Mouse (Mus musculus): ENCODE data around the gene Pdlim3. TPM values are rescaled to one million over a fixed set of nuclear protein-coding genes. Genes with fewer than 3 reads are reported as not detected.
"Not testable (repeated sequence)": the region's sequence is repeated elsewhere in the genome, so short reads cannot be mapped to it uniquely, and the experiment has no call there.

The Pdlim3 gene
- 80.7 and 80.9 TPM in 2 replicates for polyA plus RNA-seq (2015; fragmentation: Nextera tagmentation; extraction: Ambion mirVana)

DNA sequence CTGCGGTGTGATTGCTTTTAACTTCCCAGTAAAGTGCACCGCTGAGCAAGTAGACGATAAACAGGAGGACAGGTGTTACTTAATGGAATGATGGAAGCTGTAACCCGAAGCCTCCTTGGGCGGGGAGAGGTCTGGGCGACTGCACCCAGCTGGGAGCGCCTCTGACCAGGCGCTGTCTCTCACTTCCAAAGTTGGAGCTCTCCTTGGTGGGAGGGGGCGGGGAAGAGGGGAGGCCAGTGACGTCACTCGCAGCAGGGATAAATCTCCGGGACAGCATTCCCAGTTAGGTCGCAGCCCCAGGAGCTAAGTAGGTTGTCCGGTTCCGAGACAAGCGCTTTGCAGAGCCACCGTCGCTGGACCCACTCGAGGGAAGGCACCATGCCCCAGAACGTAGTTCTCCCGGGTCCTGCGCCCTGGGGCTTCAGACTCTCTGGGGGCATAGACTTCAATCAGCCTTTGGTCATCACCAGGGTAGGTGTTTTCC is at the start of gene Pdlim3:
Gene Pdlim3, plus strand, starts transcription at position 260 of the 484 bp plus-strand sequence.
- 2% methylated on average over 22 of the region's 22 CpGs for WGBS

GRCm38 (mm10) chr8:45843306-45843705 is 42.0 kb upstream of the Pdlim3 start:
- H3K36me3 ChIP-seq, result no peaks in the 10 kb centered on the region
- no peak overlapping the region for H3K9ac ChIP-seq
- no peak overlapping the region for H3K27ac ChIP-seq
- H3K4me2 ChIP-seq (replicated peaks), result no peak overlapping the region
- no peak overlapping the region for H3K4me3 ChIP-seq (replicated peaks)
- no peaks in the 10 kb centered on the region for H3K9me3 ChIP-seq
- no peaks in the 10 kb centered on the region for H3K4me1 ChIP-seq (replicated peaks)
- no peaks in the 10 kb centered on the region for H3K27me3 ChIP-seq (replicated peaks)
- no peak for ATAC-seq
- 87% methylated on average over 5 of the region's 5 CpGs for WGBS

More for the DNA sequence above, at the start of gene Pdlim3:
- Histone ChIP-seq H3K4me2 (replicated peaks) (peak within 1 kb of the TSS; percentile 79), H3K27me3 (replicated peaks) (no peaks in the 10 kb centered on the region), H3K4me3 (replicated peaks) (peak within 1 kb of the TSS; percentile 41), H3K36me3 (no peaks in the 10 kb centered on the region), H3K4me1 (replicated peaks) (peaks cover 13% of the 10 kb centered on the region; the same call in 1 of the 2 replicates), H3K9ac (peak within 1 kb of the TSS; percentile 28), H3K27ac (peak within 1 kb of the TSS; percentile 63; the same call in 1 of the 2 replicates), H3K9me3 (no peaks in the 10 kb centered on the region)
- ATAC-seq, result peak; percentile 85

DNA sequence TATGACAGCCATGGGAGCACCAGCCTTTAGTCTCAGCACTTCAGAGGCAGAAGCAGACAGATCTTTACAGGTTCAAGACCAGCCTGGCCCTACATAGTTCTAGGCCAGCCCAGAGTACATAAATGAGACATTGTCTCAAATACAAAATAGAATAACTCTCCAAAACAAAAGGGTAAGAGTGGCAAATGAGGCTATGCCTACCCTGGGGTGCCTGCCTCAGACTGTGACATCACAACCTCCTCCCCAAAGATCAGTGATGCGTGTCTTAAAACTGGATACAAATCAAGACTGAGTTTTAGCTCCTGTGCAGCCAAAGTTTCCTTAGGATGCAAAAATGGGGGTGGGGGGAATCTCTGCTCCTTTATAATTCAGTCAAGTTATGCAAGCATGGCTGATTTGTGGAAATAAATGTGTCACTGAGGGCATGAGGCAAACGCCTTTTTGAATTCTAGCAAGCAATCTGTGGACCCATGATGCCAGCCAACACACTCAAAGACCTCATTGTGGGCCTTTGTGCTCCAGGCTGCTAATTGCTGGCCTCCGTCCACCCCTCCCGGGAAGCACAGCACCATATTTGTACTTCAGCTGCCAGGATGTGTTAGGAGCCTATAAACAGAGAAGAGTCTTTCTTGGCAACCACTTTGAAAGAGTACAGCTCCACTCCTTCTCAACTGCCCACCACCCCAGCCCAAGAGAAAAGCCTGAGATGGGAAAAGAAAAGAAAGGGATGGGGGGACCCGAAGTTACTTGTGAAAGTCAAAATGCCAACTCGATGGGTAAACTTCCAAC is 41.0 kb upstream of the Pdlim3 start:
- no peaks in the 10 kb centered on the region for H3K36me3 ChIP-seq
- WGBS, result 59% methylated on average over 6 of the region's 6 CpGs
- ATAC-seq, result peak; percentile 49; the same call in 1 of the 2 replicates

GRCm38 (mm10) chr8:45844911-45845481 is 40.3 kb upstream of the Pdlim3 start:
- WGBS, result 38% methylated on average over 14 of the region's 14 CpGs
- Histone ChIP-seq H3K4me1 (replicated peaks) (no peaks in the 10 kb centered on the region), H3K36me3 (no peaks in the 10 kb centered on the region), H3K27ac (peak overlapping the region; percentile 5; the same call in 1 of the 2 replicates), H3K4me3 (replicated peaks) (no peak overlapping the region), H3K4me2 (replicated peaks) (no peak overlapping the region), H3K27me3 (replicated peaks) (no peaks in the 10 kb centered on the region), H3K9ac (no peak overlapping the region), H3K9me3 (no peaks in the 10 kb centered on the region)
- ATAC-seq, result no peak

More for the DNA sequence above, 41.0 kb upstream of the Pdlim3 start:
- Histone ChIP-seq H3K9me3 (no peaks in the 10 kb centered on the region), H3K4me3 (replicated peaks) (no peak overlapping the region), H3K27ac (0 out of 2 replicates have a peak overlapping the region, but pooled peaks have one; percentile 5), H3K4me1 (replicated peaks) (no peaks in the 10 kb centered on the region), H3K27me3 (replicated peaks) (no peaks in the 10 kb centered on the region), H3K4me2 (replicated peaks) (no peak overlapping the region), H3K9ac (no peak overlapping the region)

DNA sequence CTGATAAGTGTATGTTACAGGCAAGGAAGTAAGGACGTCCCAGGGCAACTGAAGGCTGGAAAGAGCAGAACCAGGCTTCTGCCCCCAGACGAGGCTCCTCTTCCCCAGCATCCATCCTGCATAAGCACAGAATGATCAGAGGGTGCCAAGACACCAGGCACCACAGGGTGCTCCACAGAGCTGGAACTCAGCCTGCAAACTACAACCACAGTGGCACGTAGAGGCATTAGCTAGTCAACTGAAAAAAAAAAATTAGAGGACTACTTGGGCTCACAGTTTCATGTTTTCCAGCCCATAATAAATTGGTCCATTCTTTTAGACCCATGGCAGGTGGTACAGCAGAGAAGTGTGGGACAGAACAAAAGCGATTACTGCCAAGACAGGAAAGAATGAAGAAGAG is 39.4 kb upstream of the Pdlim3 start:
- 79% methylated on average over 4 of the region's 4 CpGs for WGBS
- ATAC-seq, result no peak
- Histone ChIP-seq H3K36me3 (no peaks in the 10 kb centered on the region), H3K27ac (no peak overlapping the region), H3K4me2 (replicated peaks) (no peak overlapping the region), H3K9ac (no peak overlapping the region), H3K4me1 (replicated peaks) (no peaks in the 10 kb centered on the region), H3K9me3 (no peaks in the 10 kb centered on the region), H3K4me3 (replicated peaks) (no peak overlapping the region), H3K27me3 (replicated peaks) (no peaks in the 10 kb centered on the region)

DNA sequence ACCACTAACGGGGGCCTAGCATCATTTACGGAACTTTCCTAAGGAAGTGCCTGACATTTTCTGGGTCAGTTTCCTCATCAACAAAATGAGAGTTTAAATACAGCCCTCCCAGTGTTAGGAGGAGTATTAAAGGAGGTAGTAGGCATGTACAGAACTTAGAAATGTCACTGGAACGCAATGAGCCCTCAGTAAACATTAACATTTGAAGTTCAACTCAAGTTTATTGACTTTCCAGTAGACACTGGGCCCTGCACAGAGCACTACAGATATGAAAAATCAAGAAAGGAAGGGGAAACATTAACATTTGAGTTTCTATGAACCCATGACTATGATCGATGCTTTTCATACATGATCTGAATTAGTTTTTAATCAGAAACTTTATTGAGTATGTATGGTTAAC is 30.1 kb upstream of the Pdlim3 start:
- H3K9me3 ChIP-seq, result no peaks in the 10 kb centered on the region
- H3K36me3 ChIP-seq, result no peaks in the 10 kb centered on the region
- peaks cover 8% of the 10 kb centered on the region; the same call in 1 of the 2 replicates for H3K4me1 ChIP-seq (replicated peaks)
- H3K27me3 ChIP-seq (replicated peaks), result no peaks in the 10 kb centered on the region
- no peak overlapping the region for H3K4me2 ChIP-seq (replicated peaks)
- WGBS, result 81% methylated on average over 4 of the region's 4 CpGs
- H3K9ac ChIP-seq, result no peak overlapping the region
- H3K4me3 ChIP-seq (replicated peaks), result no peak overlapping the region
- no peak overlapping the region for H3K27ac ChIP-seq
- ATAC-seq, result no peak

- H3K27ac ChIP-seq, result no peak overlapping the region
- H3K27me3 ChIP-seq (replicated peaks), result no peaks in the 10 kb centered on the region
- H3K9me3 ChIP-seq, result no peaks in the 10 kb centered on the region
- ATAC-seq, result peak; percentile 76
- H3K4me1 ChIP-seq (replicated peaks), result peaks cover 8% of the 10 kb centered on the region; the same call in 1 of the 2 replicates
- no peak overlapping the region for H3K4me3 ChIP-seq (replicated peaks)
- WGBS, result 40% methylated on average over 5 of the region's 5 CpGs
- H3K36me3 ChIP-seq, result no peaks in the 10 kb centered on the region
- H3K9ac ChIP-seq, result no peak overlapping the region
- no peak overlapping the region for H3K4me2 ChIP-seq (replicated peaks)
Measured at GRCm38 (mm10) chr8:45857734-45858133, 27.5 kb upstream of the Pdlim3 start.

DNA sequence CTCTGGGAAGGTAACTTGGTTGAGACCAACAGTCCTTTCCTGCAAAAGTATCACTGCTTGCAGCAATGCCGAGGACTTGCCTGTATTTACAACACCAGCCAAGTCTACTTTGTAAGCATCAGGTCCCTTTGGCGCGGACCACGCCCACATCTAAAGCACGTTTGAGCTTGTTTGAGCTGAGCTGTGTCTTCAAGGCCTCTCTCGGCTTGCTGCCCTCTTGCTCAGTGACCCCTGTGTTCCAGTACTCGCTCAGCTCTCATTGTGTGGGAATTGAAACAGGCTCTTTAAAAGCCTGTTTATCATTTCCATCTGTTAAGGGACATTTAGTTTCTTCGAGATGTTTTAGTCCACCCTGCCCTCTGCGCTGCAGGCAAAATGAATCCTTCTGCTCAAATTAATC is 26.9 kb upstream of the Pdlim3 start:
- no peak overlapping the region for H3K9ac ChIP-seq
- peaks cover 8% of the 10 kb centered on the region; the same call in 1 of the 2 replicates for H3K4me1 ChIP-seq (replicated peaks)
- peak; percentile 65; the same call in 1 of the 2 replicates for ATAC-seq
- WGBS, result 23% methylated on average over 9 of the region's 9 CpGs
- no peak overlapping the region for H3K4me3 ChIP-seq (replicated peaks)
- no peaks in the 10 kb centered on the region for H3K36me3 ChIP-seq
- H3K4me2 ChIP-seq (replicated peaks), result no peak overlapping the region
- no peaks in the 10 kb centered on the region for H3K9me3 ChIP-seq
- H3K27ac ChIP-seq, result no peak overlapping the region
- no peaks in the 10 kb centered on the region for H3K27me3 ChIP-seq (replicated peaks)

DNA sequence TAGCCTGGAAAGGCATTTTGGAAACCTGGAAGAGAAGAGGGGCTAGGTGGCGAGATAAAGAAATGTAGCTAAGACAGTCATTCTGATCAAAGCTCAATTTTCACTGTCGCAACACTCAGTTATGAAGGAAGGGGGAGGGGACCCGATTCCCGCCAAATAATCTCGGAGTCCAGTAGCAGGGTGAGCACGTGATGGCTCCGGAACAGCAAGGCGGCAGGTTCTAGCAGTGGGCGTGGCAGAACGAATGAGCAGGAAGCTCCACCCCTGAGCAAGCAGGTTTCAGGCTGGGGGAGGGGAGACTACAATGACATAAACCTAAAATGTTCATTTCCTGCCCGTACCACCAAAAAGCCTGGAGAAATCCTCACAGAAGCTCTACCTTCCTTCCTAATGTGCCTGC is 13.7 kb upstream of the Pdlim3 start:
- H3K9me3 ChIP-seq; H3K27ac ChIP-seq; H3K9ac ChIP-seq; H3K4me1 ChIP-seq (replicated peaks); H3K27me3 ChIP-seq (replicated peaks); ATAC-seq; H3K4me2 ChIP-seq (replicated peaks); H3K36me3 ChIP-seq; H3K4me3 ChIP-seq (replicated peaks): not testable (repeated sequence)
- WGBS, result 63% methylated on average over 11 of the region's 11 CpGs

- Histone ChIP-seq H3K4me3 (replicated peaks) (no peak overlapping the region), H3K9me3 (no peaks in the 10 kb centered on the region), H3K9ac (no peak overlapping the region), H3K27ac (no peak overlapping the region), H3K36me3 (no peaks in the 10 kb centered on the region), H3K27me3 (replicated peaks) (no peaks in the 10 kb centered on the region), H3K4me2 (replicated peaks) (no peak overlapping the region), H3K4me1 (replicated peaks) (0 out of 2 replicates have a peak, but pooled peaks cover 8% of the 10 kb centered on the region)
- 0 out of 2 replicates have a peak, but pooled peaks have one; percentile 25 for ATAC-seq
- WGBS, result 46% methylated on average over 7 of the region's 7 CpGs
Measured at GRCm38 (mm10) chr8:45872077-45872476, 13.2 kb upstream of the Pdlim3 start.

DNA sequence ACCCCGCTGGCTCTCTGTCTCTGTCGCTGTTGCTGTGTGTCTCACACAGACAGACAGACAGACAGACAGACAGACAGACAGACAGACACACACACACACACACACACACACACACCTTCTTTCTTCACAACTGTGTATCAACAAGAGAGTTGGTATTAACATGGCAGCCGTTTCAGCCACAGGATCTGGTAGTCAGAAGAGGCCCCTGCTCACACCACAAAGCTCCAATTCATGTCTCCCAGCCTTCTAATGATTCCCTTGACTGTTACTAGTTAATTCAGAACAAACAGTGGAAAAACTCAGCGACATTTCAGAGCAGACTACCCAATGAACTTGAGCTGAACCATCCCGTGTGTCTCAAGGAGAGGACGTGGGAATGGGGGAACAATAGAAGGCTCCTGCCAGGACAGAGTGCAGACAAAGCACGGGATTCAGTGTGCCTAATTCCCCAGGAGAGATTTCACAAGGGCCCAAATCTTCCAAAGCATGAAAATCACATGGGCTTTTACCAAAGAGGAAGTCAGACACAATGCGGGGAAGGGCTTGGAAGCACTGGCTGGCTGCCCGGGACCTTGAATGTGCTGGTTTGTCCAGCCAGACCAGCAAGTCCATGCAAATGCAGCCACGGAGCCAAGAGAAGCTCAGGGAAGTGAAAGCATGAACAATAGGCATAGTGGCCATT is 10.2 kb upstream of the Pdlim3 start:
- Histone ChIP-seq H3K36me3 (no peaks in the 10 kb centered on the region), H3K27ac (peak overlapping the region; percentile 60; the same call in 1 of the 2 replicates), H3K4me3 (replicated peaks) (no peak overlapping the region), H3K27me3 (replicated peaks) (no peaks in the 10 kb centered on the region), H3K4me1 (replicated peaks) (0 out of 2 replicates have a peak, but pooled peaks cover 8% of the 10 kb centered on the region), H3K4me2 (replicated peaks) (peak overlapping the region; percentile 19; the same call in 1 of the 2 replicates), H3K9me3 (no peaks in the 10 kb centered on the region), H3K9ac (no peak overlapping the region)
- peak; percentile 71 for ATAC-seq
- 45% methylated on average over 10 of the region's 10 CpGs for WGBS

- no peak overlapping the region for H3K9ac ChIP-seq
- H3K27ac ChIP-seq, result no peak overlapping the region
- 0 out of 2 replicates have a peak, but pooled peaks cover 8% of the 10 kb centered on the region for H3K4me1 ChIP-seq (replicated peaks)
- no peak overlapping the region for H3K4me2 ChIP-seq (replicated peaks)
- no peaks in the 10 kb centered on the region for H3K36me3 ChIP-seq
- no peaks in the 10 kb centered on the region for H3K27me3 ChIP-seq (replicated peaks)
- H3K9me3 ChIP-seq, result no peaks in the 10 kb centered on the region
- no peak overlapping the region for H3K4me3 ChIP-seq (replicated peaks)
- WGBS, result 78% methylated on average over 5 of the region's 5 CpGs
- ATAC-seq, result no peak
Measured at GRCm38 (mm10) chr8:45876397-45876796, 8.9 kb upstream of the Pdlim3 start.

Measured in intestine, embryonic 15.5 days (tissue).